In genomic region chr5:100218256-100218851, GRCm38 (mm10) we compare ENCODE assay signal across 15 mouse cellular contexts. TPM values are rescaled to one million over a fixed set of nuclear protein-coding genes. Genes with fewer than 3 reads are reported as not detected.
"Had no signal": no experiment of that assay in that cellular context is flagged by ENCODE, and none has a peak within 500 bp of the region (broad histone marks: within the 10 kb centered on the region; RNA-seq: fewer than 3 reads in every experiment).

No protein-coding gene starts in this region.

- DNase-seq: kidney, postnatal 10 days; kidney, postnatal 36 days; left cerebral cortex, postnatal 4 days; lung, adult 2 months; lung, postnatal 14 days; lung, postnatal 4 days; right cerebral cortex, postnatal 25 days; spleen, adult 18-20 months had no signal

- H3K36me3 ChIP-seq: limb, embryonic 12.5 days; limb, embryonic 15.5 days; liver, embryonic 13.5 days; midbrain, embryonic 12.5 days; stomach, embryonic 15.5 days had no signal

- H3K9me3 ChIP-seq: limb, embryonic 12.5 days; limb, embryonic 15.5 days; liver, embryonic 13.5 days; midbrain, embryonic 12.5 days; stomach, embryonic 15.5 days had no signal

- ATAC-seq: intestine, postnatal 0 days had no signal

- H3K27me3 ChIP-seq: limb, embryonic 12.5 days; limb, embryonic 15.5 days; liver, embryonic 13.5 days; stomach, embryonic 15.5 days had no signal

- H3K4me3 ChIP-seq: limb, embryonic 12.5 days; limb, embryonic 15.5 days; stomach, embryonic 15.5 days had no signal

- H3K4me2 ChIP-seq: limb, embryonic 15.5 days; stomach, embryonic 15.5 days had no signal

- H3K9ac ChIP-seq: limb, embryonic 12.5 days; limb, embryonic 15.5 days; liver, embryonic 13.5 days; midbrain, embryonic 12.5 days; stomach, embryonic 15.5 days had no signal

- H3K27ac ChIP-seq: limb, embryonic 12.5 days; midbrain, embryonic 12.5 days; stomach, embryonic 15.5 days had no signal

- H3K4me1 ChIP-seq: stomach, embryonic 15.5 days had no signal

RNA-seq across cellular contexts. Expression of gene Tmem150c, which starts 58.7 kb away (rescaled TPM):
- total RNA-seq: megakaryocyte progenitor cell, adult 5-6 weeks had no signal
